Mouse (Mus musculus): ENCODE results near the gene Msln.

The Msln gene

DNA sequence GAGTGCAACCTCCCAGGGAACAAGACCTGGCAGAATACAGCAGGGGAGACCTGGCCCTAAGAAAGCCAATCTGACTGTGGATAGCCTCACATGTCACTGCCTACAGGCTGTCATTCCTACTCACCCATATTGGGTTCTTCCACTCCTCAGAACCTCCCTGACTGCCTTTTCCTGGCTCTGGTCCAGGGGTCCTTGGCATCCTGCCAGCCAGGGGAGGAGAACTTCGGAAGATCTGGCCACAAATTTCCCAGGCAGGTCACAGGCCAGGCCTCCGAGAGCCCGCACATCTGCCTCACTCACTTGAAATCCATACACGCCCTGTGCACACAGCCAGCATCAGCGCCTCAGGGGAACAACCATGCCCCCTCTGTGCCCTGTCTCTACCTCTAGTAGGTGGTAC lies 2.7 kb downstream of the Msln start:
- TF ChIP-seq GATA4 (IDR thresholded peaks at IDR 0.05; ENCODE audit: insufficient replicate concordance, low read length) = no peak

DNA sequence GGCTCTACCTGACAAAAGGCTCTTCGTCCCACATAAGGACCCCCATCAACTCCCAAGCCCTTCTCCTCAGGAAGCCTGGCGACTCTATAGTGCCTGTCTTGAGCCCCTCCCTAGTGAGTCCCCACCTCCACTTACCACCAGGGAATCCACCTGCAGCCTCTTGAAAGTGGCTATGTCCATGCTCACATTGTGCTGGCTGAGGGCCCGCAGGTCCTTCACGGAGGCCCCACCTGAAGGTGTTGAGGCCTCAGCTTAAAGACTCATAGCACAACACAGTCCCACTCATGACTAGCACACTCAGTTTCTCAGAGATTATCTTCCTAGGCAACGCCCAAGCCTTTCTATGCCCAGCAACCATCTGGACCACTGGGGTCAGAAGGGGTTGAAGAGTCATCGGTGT lies 4.9 kb downstream of the Msln start:
- TF ChIP-seq GATA4 (IDR thresholded peaks at IDR 0.05; ENCODE audit: insufficient replicate concordance, low read length) = no peak

DNA sequence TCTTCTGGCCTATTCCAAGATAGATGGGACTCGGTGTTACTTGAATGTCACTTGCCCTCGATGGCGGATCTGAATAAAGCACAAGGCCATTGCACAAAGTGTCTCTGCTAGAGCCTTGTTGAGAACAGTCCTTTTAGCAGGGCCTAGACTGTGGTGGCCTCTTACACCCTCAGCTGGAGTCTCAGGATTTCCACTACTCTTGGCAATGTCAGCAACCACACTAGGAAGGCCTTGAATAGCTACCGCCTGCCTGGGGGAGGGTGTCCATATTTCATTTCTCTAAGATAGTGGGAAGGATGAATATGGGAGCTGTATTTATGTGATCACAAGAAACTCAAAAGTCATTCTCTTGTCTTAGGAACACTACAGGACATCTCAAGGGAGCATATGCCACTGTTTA lies 5.9 kb downstream of the Msln start:
- no peak for TF ChIP-seq GATA4 (IDR thresholded peaks at IDR 0.05; ENCODE audit: insufficient replicate concordance, low read length)

DNA sequence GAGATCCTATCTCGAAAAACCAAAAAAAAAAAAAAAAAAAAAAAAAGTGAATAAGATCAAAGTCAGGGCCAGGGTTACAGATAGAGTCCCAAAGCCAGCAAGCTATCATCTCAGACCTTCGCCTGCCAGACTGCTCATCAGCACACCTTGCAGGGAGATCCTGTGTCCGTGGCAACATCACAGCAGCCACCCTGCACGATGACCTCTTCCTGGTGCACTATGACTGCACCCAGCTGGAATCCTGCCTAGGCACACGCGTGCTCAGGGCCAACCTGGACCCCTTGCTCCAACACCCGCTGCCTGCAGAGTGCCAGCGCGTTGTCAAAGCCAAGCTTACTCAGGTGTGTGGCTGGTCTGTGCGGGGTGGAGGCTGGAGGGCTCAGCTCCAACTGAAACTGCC lies 9.9 kb downstream of the Msln start:
- no peak for TF ChIP-seq GATA4 (IDR thresholded peaks at IDR 0.05; ENCODE audit: insufficient replicate concordance, low read length)

DNA sequence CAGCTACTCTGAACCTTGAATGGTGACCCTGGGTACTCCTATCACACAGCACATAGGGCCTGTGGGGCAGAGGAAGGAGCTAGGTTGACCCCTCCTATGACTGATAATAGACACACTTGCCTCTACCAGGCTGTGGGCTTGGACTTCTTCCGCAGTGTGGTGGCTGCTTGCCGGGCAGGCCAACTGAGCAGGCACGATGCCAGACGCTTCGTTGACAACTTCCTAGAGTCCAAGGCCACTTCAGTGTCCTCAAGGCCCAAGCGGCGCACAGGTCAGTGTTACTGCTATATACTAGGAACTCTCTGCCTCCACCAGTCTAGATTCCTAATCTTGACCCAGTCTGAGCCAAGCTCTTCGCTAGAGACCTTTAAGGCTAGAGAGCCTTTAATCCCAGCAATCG lies 10.3 kb downstream of the Msln start:
- TF ChIP-seq GATA4 (IDR thresholded peaks at IDR 0.05; ENCODE audit: insufficient replicate concordance, low read length) = no peak

DNA sequence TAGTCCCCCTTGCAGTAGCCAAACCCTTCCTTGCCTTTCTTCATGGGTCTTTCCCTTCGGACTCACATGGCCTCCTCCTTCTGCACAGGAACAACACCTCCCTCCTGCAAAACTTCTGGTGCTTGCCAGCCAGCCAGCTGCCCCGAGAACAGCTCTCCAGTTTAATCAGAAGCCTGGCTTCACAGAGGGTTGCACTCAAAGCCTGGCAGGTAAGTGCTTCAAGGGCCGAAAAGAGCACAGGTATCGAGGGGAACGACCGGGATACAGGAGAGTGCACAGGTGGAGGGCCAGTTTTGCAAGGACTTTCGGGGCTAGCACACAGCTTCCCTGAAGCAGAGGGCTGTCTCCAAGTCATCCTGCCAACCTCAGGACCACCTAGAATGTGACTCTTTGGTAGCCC lies 15.3 kb downstream of the Msln start:
- TF ChIP-seq GATA4 (IDR thresholded peaks at IDR 0.05; ENCODE audit: insufficient replicate concordance, low read length) = no peak

DNA sequence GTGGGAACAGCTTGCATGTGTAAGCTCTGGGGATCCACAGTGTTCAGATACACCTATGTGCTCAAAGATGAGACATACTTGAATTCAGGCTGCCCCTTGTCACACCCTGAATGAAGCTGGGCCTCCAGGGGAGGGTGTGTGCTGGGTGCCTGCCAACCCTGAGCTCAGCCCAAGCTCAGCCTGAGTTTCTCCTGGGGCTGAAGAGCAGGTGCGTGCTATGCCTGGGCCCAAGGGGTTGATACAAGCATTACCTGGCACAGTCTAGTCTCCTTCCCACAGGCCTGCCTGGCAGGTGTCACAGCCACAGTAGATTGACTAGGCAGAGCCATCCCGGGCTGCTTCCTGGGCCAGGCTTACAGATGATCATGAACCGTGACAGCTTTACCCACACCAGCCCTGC lies 18.4 kb downstream of the Msln start, which contains the start of gene Mslnl:
TSS of gene Mslnl (plus strand) at position 298 of the 400 bp plus-strand sequence.
- no peak for TF ChIP-seq GATA4 (IDR thresholded peaks at IDR 0.05; ENCODE audit: insufficient replicate concordance, low read length)

DNA sequence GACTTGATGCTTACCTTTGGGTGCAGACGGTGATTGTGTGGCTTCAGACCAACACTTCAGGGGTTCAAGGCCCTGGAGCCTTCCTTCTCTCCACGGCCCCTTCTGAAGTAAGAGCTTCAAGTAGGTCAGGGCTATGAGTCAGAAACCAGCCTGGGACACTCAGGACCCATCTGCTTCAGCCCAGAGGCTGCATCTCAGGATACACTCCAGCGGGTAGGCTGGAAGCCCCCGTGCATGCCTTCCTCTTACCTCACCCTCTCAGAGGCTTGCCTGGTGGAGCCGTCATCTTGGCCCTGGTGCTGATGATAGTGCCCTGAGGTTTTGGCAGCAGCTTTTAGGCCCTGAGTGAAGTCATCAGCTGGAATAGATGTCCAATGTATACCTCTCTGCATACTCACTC lies 18.9 kb downstream of the Msln start:
- TF ChIP-seq GATA4 (IDR thresholded peaks at IDR 0.05; ENCODE audit: insufficient replicate concordance, low read length) = no peak

DNA sequence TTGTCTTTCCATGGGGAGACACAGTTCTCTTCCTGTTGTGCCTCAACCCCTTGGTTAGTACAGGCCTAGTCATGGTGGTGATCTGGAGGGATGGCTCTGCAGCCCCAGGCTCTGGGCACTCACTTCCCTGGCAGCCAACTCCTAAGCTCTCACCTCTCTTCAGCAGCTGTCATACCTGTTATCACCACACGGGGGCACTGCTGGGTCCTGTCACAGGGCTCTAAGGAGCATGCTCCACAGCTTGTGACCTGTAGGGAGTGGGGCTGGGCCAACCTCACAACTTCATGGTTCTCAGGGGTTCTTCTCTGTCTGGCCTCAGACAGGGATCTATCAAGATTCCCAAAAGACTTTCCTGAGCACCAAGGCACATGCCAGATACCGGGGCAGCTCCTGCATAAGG lies 22.1 kb downstream of the Msln start:
- TF ChIP-seq GATA4 (IDR thresholded peaks at IDR 0.05; ENCODE audit: insufficient replicate concordance, low read length) = no peak

DNA sequence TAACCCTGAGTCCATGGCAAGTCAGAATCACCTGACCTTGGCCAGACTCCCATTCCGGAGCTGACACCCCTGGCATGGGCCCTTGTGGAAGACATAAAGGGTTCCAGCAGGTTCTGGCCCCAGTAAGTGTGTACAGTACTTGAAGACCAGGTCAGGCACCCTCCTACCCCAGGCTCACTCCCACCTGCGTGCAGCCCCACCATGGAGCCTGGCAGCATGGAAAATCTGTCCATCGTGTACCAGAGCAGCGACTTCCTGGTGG lies 26.2 kb downstream of the Msln start:
- no peak for TF ChIP-seq GATA4 (IDR thresholded peaks at IDR 0.05; ENCODE audit: insufficient replicate concordance, low read length)

DNA sequence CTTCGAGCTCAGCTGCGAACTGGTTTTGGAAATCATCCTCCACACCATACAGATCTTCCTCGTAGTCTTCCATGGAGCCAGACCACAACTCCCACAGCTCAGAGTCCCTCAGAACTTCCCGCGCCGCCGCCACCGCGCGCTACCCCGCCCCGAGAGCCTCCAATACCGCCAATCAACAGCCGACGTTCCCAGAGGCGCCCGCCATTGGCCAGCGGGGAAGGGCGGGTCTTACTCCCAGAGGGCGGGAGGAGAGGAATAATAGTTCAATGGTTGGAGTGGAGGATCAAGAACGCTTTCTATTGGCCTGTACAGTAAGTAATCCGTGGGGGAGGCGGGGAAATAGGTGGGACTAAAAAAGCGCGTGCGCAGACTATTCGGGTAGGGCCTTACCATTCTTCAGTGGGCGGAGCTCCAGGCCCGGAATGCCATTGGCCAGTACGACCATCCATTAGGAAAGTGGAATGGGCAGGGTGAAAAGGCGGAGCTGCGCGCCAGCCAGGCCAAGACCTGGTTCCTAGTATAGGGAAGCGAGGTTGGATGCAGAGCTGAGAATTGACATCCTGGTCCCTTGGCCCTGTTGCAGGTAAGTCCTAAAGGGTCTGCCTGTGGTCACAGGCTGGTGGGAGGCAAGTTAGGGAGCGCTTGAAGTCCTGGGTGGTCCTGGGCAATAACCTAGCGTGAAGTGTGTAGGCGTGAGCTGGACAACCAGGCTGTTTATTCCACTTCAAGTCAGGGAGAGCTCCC lies 26.7 kb downstream of the Msln start, which contains the start of the genes Chtf18 and Rpusd1:
TSS of gene Chtf18 (minus strand) at position 155 of the 744 bp plus-strand sequence.
TSS of gene Rpusd1 (plus strand) at position 406 of the 744 bp plus-strand sequence.
- no peak for TF ChIP-seq GATA4 (IDR thresholded peaks at IDR 0.05; ENCODE audit: insufficient replicate concordance, low read length)

DNA sequence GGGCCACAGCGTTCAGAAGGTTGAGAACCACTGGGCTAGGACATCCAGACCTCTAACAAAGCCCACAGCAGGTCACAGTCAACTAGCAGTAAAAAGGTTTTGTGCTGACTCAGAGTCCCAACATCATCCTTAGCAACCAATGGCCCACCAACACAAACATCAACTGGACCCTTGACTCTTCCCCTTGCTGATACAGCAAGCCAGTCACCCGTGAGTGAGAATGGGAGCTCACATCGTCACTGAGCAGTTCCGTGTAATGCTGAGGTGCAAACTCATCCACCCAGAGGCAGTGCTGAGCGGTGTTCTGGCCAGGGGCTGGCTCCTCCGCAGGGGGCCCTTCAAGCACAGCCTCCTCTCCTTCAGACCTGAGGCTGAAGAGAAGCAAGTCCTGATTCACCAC lies 28.9 kb downstream of the Msln start:
- TF ChIP-seq GATA4 (IDR thresholded peaks at IDR 0.05; ENCODE audit: insufficient replicate concordance, low read length) = no peak

DNA sequence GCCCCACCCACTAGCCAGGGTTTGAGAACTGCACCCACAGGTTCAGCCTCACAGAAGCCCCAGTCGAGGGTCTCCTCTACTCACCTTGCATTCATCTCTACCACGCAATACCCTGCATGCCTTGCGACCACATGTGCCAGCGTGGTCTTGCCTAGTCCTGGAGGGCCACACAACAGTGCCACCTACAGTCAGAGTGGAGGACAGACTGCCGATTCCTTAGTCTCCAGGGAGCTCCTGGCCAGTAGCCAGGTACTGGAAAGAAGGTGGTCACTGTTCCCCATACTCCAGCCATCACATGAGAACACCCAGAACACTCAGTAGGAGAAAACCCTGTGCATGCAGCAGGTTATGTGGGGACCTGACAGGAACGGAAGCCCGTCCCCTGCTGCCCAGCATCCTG lies 30.3 kb downstream of the Msln start:
- TF ChIP-seq GATA4 (IDR thresholded peaks at IDR 0.05; ENCODE audit: insufficient replicate concordance, low read length) = no peak

DNA sequence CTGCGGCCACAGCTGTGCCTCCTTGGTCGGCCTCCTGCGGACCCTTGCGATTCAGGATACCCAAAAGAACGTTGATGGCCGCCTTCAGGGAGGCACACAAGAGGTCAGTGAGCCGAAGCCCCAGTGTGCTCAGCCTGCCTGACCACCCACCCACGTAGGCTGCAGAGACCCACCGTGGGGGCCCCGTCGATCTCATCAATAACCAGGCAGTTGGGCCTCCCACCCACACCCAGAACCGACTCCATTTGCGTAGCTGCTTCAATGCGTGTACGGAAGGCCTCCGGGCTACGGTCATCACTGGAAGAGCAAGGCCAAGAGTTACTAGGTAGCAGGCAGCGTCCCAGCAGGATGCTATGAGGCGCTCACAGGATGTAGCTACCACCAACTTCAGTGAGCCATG lies 30.7 kb downstream of the Msln start:
- TF ChIP-seq GATA4 (IDR thresholded peaks at IDR 0.05; ENCODE audit: insufficient replicate concordance, low read length) = no peak

DNA sequence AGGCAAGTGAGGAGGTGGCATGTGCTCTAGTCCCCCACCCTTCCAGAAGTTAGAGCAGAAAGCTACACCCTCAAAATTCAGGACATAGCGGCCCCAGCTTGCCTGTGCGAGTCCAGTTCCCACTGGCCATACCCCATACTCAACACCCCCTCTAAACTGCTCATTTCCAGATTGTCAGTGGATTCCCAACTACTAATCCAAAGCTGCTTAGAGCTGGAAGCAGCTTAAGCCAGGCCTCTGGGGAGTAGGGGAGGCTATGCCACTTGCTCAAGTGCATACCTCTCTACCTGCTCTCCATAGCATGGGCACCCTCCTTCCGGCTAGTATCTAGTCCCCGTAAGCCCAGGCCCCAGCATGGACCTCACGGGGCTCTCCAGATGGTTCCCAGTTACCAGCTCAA lies 32.7 kb downstream of the Msln start:
- TF ChIP-seq GATA4 (IDR thresholded peaks at IDR 0.05; ENCODE audit: insufficient replicate concordance, low read length) = no peak

DNA sequence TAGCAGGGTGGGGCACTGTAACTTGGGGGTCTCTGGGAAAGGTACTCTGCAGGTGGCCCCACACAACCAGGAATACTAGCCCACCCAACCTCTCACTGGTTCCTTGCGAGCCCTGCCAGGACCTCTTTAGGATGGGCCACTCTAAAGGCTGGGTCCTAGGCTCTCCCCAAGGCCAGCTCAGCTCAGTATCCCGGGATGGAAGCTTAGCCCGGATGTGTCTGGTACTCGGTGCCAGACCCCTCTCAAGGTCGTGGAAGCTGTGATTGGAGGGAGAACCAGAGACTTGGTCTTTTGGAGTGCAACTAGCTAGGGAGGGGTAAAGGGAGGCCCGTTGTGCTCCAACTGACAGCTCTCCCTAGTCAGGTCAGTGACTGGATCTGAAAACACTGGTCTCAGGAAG lies 36.5 kb downstream of the Msln start:
- no peak for TF ChIP-seq GATA4 (IDR thresholded peaks at IDR 0.05; ENCODE audit: insufficient replicate concordance, low read length)
